Mouse (Mus musculus) embryonic facial prominence, embryonic 13.5 days (tissue): ENCODE measurements around the gene 1500009C09Rik. TPM values are rescaled to one million over a fixed set of nuclear protein-coding genes. Genes with fewer than 3 reads are reported as not detected.

Source experiments
- ATAC-seq: fragments of 200-750 bp; cut with Nextera tagmentation; 2 replicates; pipeline ENCODE4 v1.8.0; 2017; ENCODE audit warnings: low read depth; ENCODE audit not compliant: insufficient number of reproducible peaks, insufficient read depth, low FRiP score, low TSS enrichment
- H3K27ac ChIP-seq: fragments of 300-500 bp; sonication (generic); 2 replicates; pipeline ENCODE4 v1.5.1; 2015; ENCODE audit warnings: moderate library complexity, mild to moderate bottlenecking, inconsistent platforms
- H3K27me3 ChIP-seq: fragments of 300-500 bp; sonication (generic); 2 replicates; pipeline ENCODE4 v1.6.1; 2015; ENCODE audit warnings: mild to moderate bottlenecking, inconsistent platforms
- H3K36me3 ChIP-seq: fragments of 300-500 bp; sonication (generic); 2 replicates; pipeline ENCODE4 v1.6.1; 2015; ENCODE audit warnings: mild to moderate bottlenecking, inconsistent platforms
- H3K4me1 ChIP-seq: fragments of 300-500 bp; sonication (generic); 2 replicates; pipeline ENCODE4 v1.6.1; 2015; ENCODE audit warnings: inconsistent platforms
- H3K4me2 ChIP-seq: fragments of 300-500 bp; sonication (generic); 2 replicates; pipeline ENCODE4 v1.6.1; 2015; ENCODE audit warnings: moderate library complexity, mild to moderate bottlenecking, inconsistent platforms
- H3K4me3 ChIP-seq: fragments of 300-500 bp; sonication (generic); 2 replicates; pipeline ENCODE4 v1.5.1; 2015; ENCODE audit warnings: mild to moderate bottlenecking, inconsistent platforms
- H3K9ac ChIP-seq: fragments of 300-500 bp; sonication (generic); 2 replicates; pipeline ENCODE4 v1.6.1; 2015; ENCODE audit warnings: mild to moderate bottlenecking, inconsistent platforms
- H3K9me3 ChIP-seq: fragments of 300-500 bp; sonication (generic); 2 replicates; pipeline ENCODE4 v1.6.1; 2016; ENCODE audit warnings: inconsistent platforms
- WGBS: fragments of 180-500 bp; shearing (Covaris S2); methylation state at CpG from one replicate; pipeline ENCODE4 v1.1.7; 2015; ENCODE audit warnings: mixed read lengths; 5-methylcytosine and 5-hydroxymethylcytosine counted together
- polyA plus RNA-seq: library from polyadenylated mRNA; unstranded; fragments of >200 nt; fragmentation: Nextera tagmentation; extraction: Ambion mirVana; gene quantifications from 2 replicates; pipeline ENCODE4 v1.2.1, GENCODE M21; 2015

The 1500009C09Rik gene
- polyA plus RNA-seq, 1 experiment from 2014 or later: 0.17 TPM

GRCm38 (mm10) chr15:82221104-82221860 is 30.9 kb upstream of the 1500009C09Rik start:
- Histone ChIP-seq H3K4me1 (peaks cover 17% of the 10 kb centered on the region), H3K9ac (no peak overlapping the region), H3K27ac (no peak overlapping the region), H3K4me3 (no peak overlapping the region), H3K36me3 (no peaks in the 10 kb centered on the region), H3K9me3 (no peaks in the 10 kb centered on the region), H3K27me3 (peaks cover 79% of the 10 kb centered on the region), H3K4me2 (no peak overlapping the region)
- no peak for ATAC-seq
- 49% methylated on average over 14 of the region's 14 CpGs for WGBS

GRCm38 (mm10) chr15:82223251-82223650 is 28.9 kb upstream of the 1500009C09Rik start:
- Histone ChIP-seq H3K27ac (no peak overlapping the region), H3K9ac (no peak overlapping the region), H3K4me3 (no peak overlapping the region), H3K4me2 (peak overlapping the region; percentile 73), H3K9me3 (no peaks in the 10 kb centered on the region), H3K27me3 (peaks cover 62% of the 10 kb centered on the region), H3K4me1 (peaks cover 13% of the 10 kb centered on the region), H3K36me3 (no peaks in the 10 kb centered on the region)
- WGBS: 45% methylated on average over 7 of the region's 7 CpGs
- no peak for ATAC-seq

- Histone ChIP-seq H3K27me3 (peaks cover 56% of the 10 kb centered on the region), H3K27ac (no peak within 1 kb of the TSS), H3K4me1 (peaks cover 13% of the 10 kb centered on the region), H3K9ac (peak within 1 kb of the TSS; percentile 58), H3K9me3 (no peaks in the 10 kb centered on the region), H3K4me3 (peak within 1 kb of the TSS; percentile 40), H3K4me2 (peak within 1 kb of the TSS; percentile 73), H3K36me3 (no peaks in the 10 kb centered on the region)
- no peak for ATAC-seq
- WGBS: 2% methylated on average over 44 of the region's 44 CpGs
Observed at GRCm38 (mm10) chr15:82223657-82224601, 28.3 kb upstream of the 1500009C09Rik start, which contains the start of gene Tnfrsf13c. Tnfrsf13c (minus strand) TSS chr15:82224369.

- WGBS: 33% methylated on average over 7 of the region's 7 CpGs
- H3K9ac ChIP-seq: peak overlapping the region; percentile 58; the same call in 1 of the 2 replicates
- H3K4me1 ChIP-seq: peaks cover 13% of the 10 kb centered on the region
- no peak overlapping the region for H3K27ac ChIP-seq
- ATAC-seq: no peak
- H3K4me3 ChIP-seq: peak overlapping the region; percentile 40
- peak overlapping the region; percentile 73 for H3K4me2 ChIP-seq
- no peaks in the 10 kb centered on the region for H3K36me3 ChIP-seq
- peaks cover 49% of the 10 kb centered on the region for H3K27me3 ChIP-seq
- no peaks in the 10 kb centered on the region for H3K9me3 ChIP-seq
Observed at GRCm38 (mm10) chr15:82224602-82225215, 27.5 kb upstream of the 1500009C09Rik start.

GRCm38 (mm10) chr15:82225769-82226168 is 26.4 kb upstream of the 1500009C09Rik start:
- H3K4me1 ChIP-seq: peaks cover 13% of the 10 kb centered on the region
- no peak for ATAC-seq
- no peaks in the 10 kb centered on the region for H3K9me3 ChIP-seq
- H3K36me3 ChIP-seq: no peaks in the 10 kb centered on the region
- no peak overlapping the region for H3K9ac ChIP-seq
- H3K27me3 ChIP-seq: peaks cover 44% of the 10 kb centered on the region
- no peak overlapping the region for H3K4me2 ChIP-seq
- H3K4me3 ChIP-seq: no peak overlapping the region
- H3K27ac ChIP-seq: no peak overlapping the region
- 95% methylated on average over 5 of the region's 5 CpGs for WGBS

GRCm38 (mm10) chr15:82229542-82230045 is 22.6 kb upstream of the 1500009C09Rik start:
- Histone ChIP-seq H3K9me3 (no peaks in the 10 kb centered on the region), H3K9ac (peak overlapping the region; percentile 22; the same call in 1 of the 2 replicates), H3K27me3 (peaks cover 17% of the 10 kb centered on the region), H3K27ac (no peak overlapping the region), H3K36me3 (0 out of 2 replicates have a peak, but pooled peaks cover 5% of the 10 kb centered on the region), H3K4me1 (peaks cover 2% of the 10 kb centered on the region; the same call in 1 of the 2 replicates), H3K4me2 (no peak overlapping the region), H3K4me3 (no peak overlapping the region)
- ATAC-seq: 0 out of 2 replicates have a peak, but pooled peaks have one; percentile 28
- 27% methylated on average over 11 of the region's 11 CpGs for WGBS

- WGBS: 63% methylated on average over 6 of the region's 6 CpGs
- H3K4me3 ChIP-seq: no peak overlapping the region
- no peaks in the 10 kb centered on the region for H3K9me3 ChIP-seq
- 0 out of 2 replicates have a peak overlapping the region, but pooled peaks have one; percentile 22 for H3K9ac ChIP-seq
- no peak overlapping the region for H3K27ac ChIP-seq
- peaks cover 11% of the 10 kb centered on the region for H3K27me3 ChIP-seq
- H3K4me1 ChIP-seq: no peaks in the 10 kb centered on the region; the same call in 1 of the 2 replicates
- H3K4me2 ChIP-seq: no peak overlapping the region
- no peak for ATAC-seq
- 0 out of 2 replicates have a peak, but pooled peaks cover 6% of the 10 kb centered on the region for H3K36me3 ChIP-seq
Observed at GRCm38 (mm10) chr15:82230098-82230611, 22.0 kb upstream of the 1500009C09Rik start.

- H3K27me3 ChIP-seq: peaks cover 2% of the 10 kb centered on the region
- H3K9ac ChIP-seq: no peak overlapping the region
- H3K4me2 ChIP-seq: no peak overlapping the region
- no peak overlapping the region for H3K4me3 ChIP-seq
- WGBS: 80% methylated on average over 4 of the region's 4 CpGs
- no peaks in the 10 kb centered on the region; the same call in 1 of the 2 replicates for H3K4me1 ChIP-seq
- ATAC-seq: no peak
- H3K36me3 ChIP-seq: 0 out of 2 replicates have a peak, but pooled peaks cover 6% of the 10 kb centered on the region
- H3K9me3 ChIP-seq: no peaks in the 10 kb centered on the region
- no peak overlapping the region for H3K27ac ChIP-seq
Observed at GRCm38 (mm10) chr15:82231100-82231499, 21.1 kb upstream of the 1500009C09Rik start.

GRCm38 (mm10) chr15:82231591-82232378 is 20.4 kb upstream of the 1500009C09Rik start:
- Histone ChIP-seq H3K9ac (no peak overlapping the region), H3K9me3 (no peaks in the 10 kb centered on the region), H3K4me2 (no peak overlapping the region), H3K36me3 (0 out of 2 replicates have a peak, but pooled peaks cover 6% of the 10 kb centered on the region), H3K27me3 (no peaks in the 10 kb centered on the region), H3K27ac (no peak overlapping the region), H3K4me3 (no peak overlapping the region), H3K4me1 (no peaks in the 10 kb centered on the region; the same call in 1 of the 2 replicates)
- ATAC-seq: no peak
- 61% methylated on average over 11 of the region's 11 CpGs for WGBS

- Histone ChIP-seq H3K4me1 (no peaks in the 10 kb centered on the region; the same call in 1 of the 2 replicates), H3K4me3 (no peak overlapping the region), H3K27ac (no peak overlapping the region), H3K27me3 (no peaks in the 10 kb centered on the region), H3K4me2 (no peak overlapping the region), H3K36me3 (0 out of 2 replicates have a peak, but pooled peaks cover 6% of the 10 kb centered on the region), H3K9ac (no peak overlapping the region), H3K9me3 (no peaks in the 10 kb centered on the region)
- WGBS: 62% methylated on average over 4 of the region's 4 CpGs
- no peak for ATAC-seq
Observed at GRCm38 (mm10) chr15:82232651-82233050, 19.5 kb upstream of the 1500009C09Rik start.
